Mouse (Mus musculus) liver, postnatal 0 days (tissue): ENCODE measurements around the gene Spata16.

Experiments
- CTCF ChIP-seq: sonication (generic); IDR thresholded peaks from 2 replicates; pipeline ENCODE4 v1.5.1; 2016; ENCODE audit warnings: antibody characterized with exemption, low read depth
- EP300 ChIP-seq: IDR thresholded peaks from 2 replicates; pipeline ENCODE4 v1.6.1; 2016; ENCODE audit warnings: antibody characterized with exemption, low read depth, mild to moderate bottlenecking

DNA sequence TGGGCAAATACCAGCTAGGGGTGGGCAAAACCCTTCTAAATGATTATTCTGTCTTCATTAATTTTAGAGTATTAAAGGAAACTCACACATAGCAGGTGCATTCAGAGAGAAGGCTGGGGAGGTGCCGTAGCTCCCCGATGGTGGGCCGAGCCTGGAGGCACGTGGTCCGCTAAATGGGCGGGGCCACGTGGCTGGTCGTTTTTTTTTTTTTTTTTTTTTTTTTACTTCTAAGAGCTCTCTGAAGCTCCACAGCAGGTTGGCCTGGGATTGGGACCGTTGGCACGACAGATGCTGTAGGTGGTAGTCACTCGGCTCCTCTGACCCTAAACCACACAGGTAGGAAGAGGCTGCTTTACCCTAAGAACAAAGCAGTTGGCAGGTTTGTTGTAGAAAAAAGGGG, at the start of gene Spata16:
- TF ChIP-seq CTCF (no peak), EP300 (no peak)
